Mouse (Mus musculus) embryonic facial prominence, embryonic 11.5 days (tissue): ENCODE data around the gene Gm47841. TPM values are rescaled to one million over a fixed set of nuclear protein-coding genes. Genes with fewer than 3 reads are reported as not detected.

ENCODE experiments used
- ATAC-seq: fragments of 200-750 bp; cut with Nextera tagmentation; replicated peaks from 2 replicates; pipeline ENCODE4 v1.8.0; 2017; ENCODE audit warnings: low read depth; ENCODE audit not compliant: insufficient number of reproducible peaks, low FRiP score, low TSS enrichment
- DNase-seq: peaks from one replicate; pipeline ENCODE4 v3.0.0-alpha.2; 2015; ENCODE audit warnings: low spot score
- H3K27ac ChIP-seq: fragments of 300-500 bp; sonication (generic); replicated peaks from 2 replicates; pipeline ENCODE4 v1.5.1; 2014; ENCODE audit warnings: mild to moderate bottlenecking, low read depth, low read length, control low read depth
- H3K27me3 ChIP-seq: fragments of 300-500 bp; sonication (generic); 2 replicates; pipeline ENCODE4 v1.6.1; 2014; ENCODE audit warnings: mild to moderate bottlenecking, low read length, moderate library complexity, mixed read lengths; ENCODE audit not compliant: control insufficient read depth, insufficient read depth
- H3K36me3 ChIP-seq: fragments of 300-500 bp; sonication (generic); replicated peaks from 2 replicates; pipeline ENCODE4 v1.6.1; 2014; ENCODE audit warnings: low read depth, mild to moderate bottlenecking, low read length, moderate library complexity, mixed read lengths; ENCODE audit not compliant: control insufficient read depth, insufficient read depth
- H3K4me1 ChIP-seq: fragments of 300-500 bp; sonication (generic); 2 replicates; pipeline ENCODE4 v1.6.1; 2014; ENCODE audit warnings: low read length, mixed read lengths; ENCODE audit not compliant: control insufficient read depth, insufficient read depth
- H3K4me2 ChIP-seq: fragments of 300-500 bp; sonication (generic); 2 replicates; pipeline ENCODE4 v1.6.1; 2014; ENCODE audit warnings: low read depth, mild to moderate bottlenecking, control low read depth, low read length, moderate library complexity
- H3K4me3 ChIP-seq: fragments of 300-500 bp; sonication (generic); 2 replicates; pipeline ENCODE4 v1.5.1; 2014; ENCODE audit warnings: low read depth, low read length, control low read depth
- H3K9ac ChIP-seq: fragments of 300-500 bp; sonication (generic); replicated peaks from 2 replicates; pipeline ENCODE4 v1.6.1; 2014; ENCODE audit warnings: mild to moderate bottlenecking, control low read depth, low read length
- H3K9me3 ChIP-seq: fragments of 300-500 bp; sonication (generic); replicated peaks from 2 replicates; pipeline ENCODE4 v1.6.1; 2016; ENCODE audit warnings: mild to moderate bottlenecking, low read length, inconsistent platforms, mixed read lengths; ENCODE audit not compliant: control insufficient read depth
- WGBS: fragments of 180-500 bp; shearing (Covaris S2); extraction: QIAGEN DNeasy Blood & Tissue Kit; methylation state at CpG from one replicate; pipeline ENCODE4 v1.1.7; 2014; 5-methylcytosine and 5-hydroxymethylcytosine counted together
- polyA plus RNA-seq: library from polyadenylated mRNA; unstranded; fragments of >200 nt; fragmentation: Nextera tagmentation; extraction: Ambion mirVana; gene quantifications from 2 replicates; pipeline ENCODE4 v1.2.1, GENCODE M21; 2014

Gm47841 gene
- polyA plus RNA-seq, 1 experiment from 2014 or later, result not detected

- ATAC-seq (peak; percentile 24), DNase-seq (peak; percentile 52)
- H3K27me3 ChIP-seq, result no peaks in the 10 kb centered on the region
- under 1% methylated on average over 54 of the region's 96 CpGs for WGBS
- peak within 1 kb of the TSS; percentile 98 for H3K4me3 ChIP-seq
- no peaks in the 10 kb centered on the region for H3K36me3 ChIP-seq
- peak within 1 kb of the TSS; percentile 94 for H3K27ac ChIP-seq
- no peaks in the 10 kb centered on the region for H3K9me3 ChIP-seq
- peak within 1 kb of the TSS; percentile 93 for H3K9ac ChIP-seq
- H3K4me2 ChIP-seq, result peak within 1 kb of the TSS; percentile 81
- H3K4me1 ChIP-seq, result peaks cover 26% of the 10 kb centered on the region
Measured at GRCm38 (mm10) chr15:101077813-101078730, 30.9 kb upstream of the Gm47841 start, which contains the start of gene Fignl2. TSS of gene Fignl2 (minus strand) at chr15:101078567.

DNA sequence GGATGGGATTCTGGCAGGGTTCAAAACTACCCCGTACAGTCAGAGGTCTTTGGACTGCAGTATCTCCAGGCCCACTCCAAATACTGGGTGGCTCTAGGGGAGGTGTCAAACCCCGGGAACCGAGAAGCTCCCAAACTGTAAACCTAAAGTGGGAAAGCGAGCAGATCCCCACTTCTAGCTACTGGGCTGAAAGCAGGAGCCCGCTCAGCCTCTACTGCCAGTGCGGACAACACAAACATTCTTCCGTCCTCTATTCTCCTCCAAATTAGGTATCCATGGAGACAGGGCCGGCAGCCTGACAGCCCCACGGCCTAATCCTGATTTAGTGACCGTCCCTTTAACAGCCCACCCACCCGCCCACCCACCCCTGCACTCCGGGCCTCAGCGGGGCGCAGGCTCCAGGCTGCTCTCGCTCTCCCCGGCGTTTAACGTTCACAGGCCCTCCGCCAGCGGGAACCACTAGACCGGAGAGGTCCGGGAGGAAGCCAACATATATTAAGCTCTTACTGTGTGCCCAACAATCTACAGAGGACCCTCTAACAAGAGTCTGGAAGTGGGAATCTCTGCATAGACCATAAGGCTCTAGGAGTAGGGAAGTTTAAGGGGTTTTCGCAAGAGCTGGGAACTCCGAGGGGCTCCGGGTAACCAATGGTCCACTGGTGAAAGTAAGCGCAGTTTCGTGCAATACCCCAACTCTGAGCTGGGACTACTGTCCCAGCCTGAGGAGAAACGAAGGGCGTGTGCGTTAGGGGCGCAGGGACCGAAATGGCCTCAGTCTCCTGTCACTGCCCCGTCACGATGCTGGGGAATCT, 30.0 kb upstream of the Gm47841 start:
- peak; percentile 0; the same call in 1 of the 2 replicates for ATAC-seq
- Histone ChIP-seq H3K9me3 (no peaks in the 10 kb centered on the region), H3K4me3 (peak overlapping the region; percentile 98), H3K4me1 (peaks cover 26% of the 10 kb centered on the region), H3K4me2 (peak overlapping the region; percentile 81), H3K9ac (peak overlapping the region; percentile 93), H3K36me3 (no peaks in the 10 kb centered on the region), H3K27ac (peak overlapping the region; percentile 94), H3K27me3 (no peaks in the 10 kb centered on the region)
- under 1% methylated on average over 34 of the region's 34 CpGs for WGBS
- DNase-seq, result peak; percentile 64

DNA sequence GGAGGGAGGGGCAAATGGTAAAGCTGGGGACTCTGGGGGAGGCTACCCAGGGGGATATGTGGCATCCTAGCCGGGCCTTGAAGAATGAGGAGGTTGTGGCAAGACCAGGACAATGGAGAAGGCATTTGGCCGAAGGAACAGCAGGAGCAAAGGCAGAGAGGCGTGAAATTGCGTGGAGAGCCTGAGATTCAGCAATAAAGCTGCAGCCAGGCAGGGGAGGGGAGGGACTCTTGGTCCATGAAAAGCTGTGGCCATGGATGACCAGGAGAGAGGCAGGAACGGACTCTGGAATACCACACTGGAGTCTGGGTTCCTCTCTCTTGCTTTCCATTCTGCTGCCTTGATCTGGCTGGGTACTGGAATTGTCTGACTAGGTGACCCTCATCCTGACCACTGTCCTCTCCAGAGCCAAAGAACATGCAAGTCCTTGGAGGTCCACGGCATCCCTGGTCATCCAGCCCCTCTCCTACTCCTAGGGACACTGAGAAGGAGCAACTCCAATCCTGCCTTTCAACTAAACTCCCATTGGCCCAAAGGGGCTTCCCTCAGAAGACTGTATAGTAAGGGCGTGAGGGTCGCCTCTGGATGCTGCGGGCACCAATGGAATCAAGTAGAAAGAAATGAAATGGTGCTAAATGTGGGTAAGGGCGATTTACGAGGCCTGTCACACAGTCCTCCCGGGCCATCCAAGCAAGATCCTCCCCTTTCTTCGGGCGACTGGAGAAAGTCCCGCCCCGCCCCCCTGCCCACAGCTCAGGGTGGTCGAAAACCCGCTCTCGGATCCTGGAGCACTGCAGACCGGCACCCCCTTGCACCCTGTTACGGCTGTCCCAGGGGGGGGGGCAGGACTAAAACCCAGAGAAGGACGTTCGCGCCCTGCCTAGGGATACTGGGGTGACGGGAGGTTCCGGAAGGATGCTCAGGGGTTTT, 29.1 kb upstream of the Gm47841 start:
- Histone ChIP-seq H3K27me3 (no peaks in the 10 kb centered on the region), H3K4me2 (peak overlapping the region; percentile 81), H3K4me3 (peak overlapping the region; percentile 98), H3K9me3 (no peaks in the 10 kb centered on the region), H3K36me3 (no peaks in the 10 kb centered on the region), H3K27ac (peak overlapping the region; percentile 10; the same call in 1 of the 2 replicates), H3K4me1 (peaks cover 22% of the 10 kb centered on the region), H3K9ac (peak overlapping the region; percentile 93)
- WGBS, result 2% methylated on average over 25 of the region's 26 CpGs
- ATAC-seq (0 out of 2 replicates have a peak, but pooled peaks have one; percentile 2), DNase-seq (peak; percentile 52)

- no peak for ATAC-seq
- Histone ChIP-seq H3K36me3 (no peaks in the 10 kb centered on the region), H3K9ac (peak overlapping the region; percentile 93; the same call in 1 of the 2 replicates), H3K4me2 (peak overlapping the region; percentile 81), H3K9me3 (no peaks in the 10 kb centered on the region), H3K27me3 (no peaks in the 10 kb centered on the region), H3K4me1 (peaks cover 24% of the 10 kb centered on the region), H3K27ac (peak overlapping the region; percentile 10; the same call in 1 of the 2 replicates), H3K4me3 (peak overlapping the region; percentile 98)
- WGBS, result 16% methylated on average over 5 of the region's 5 CpGs
- no peak for DNase-seq
Measured at GRCm38 (mm10) chr15:101075656-101076055, 28.5 kb upstream of the Gm47841 start.

DNA sequence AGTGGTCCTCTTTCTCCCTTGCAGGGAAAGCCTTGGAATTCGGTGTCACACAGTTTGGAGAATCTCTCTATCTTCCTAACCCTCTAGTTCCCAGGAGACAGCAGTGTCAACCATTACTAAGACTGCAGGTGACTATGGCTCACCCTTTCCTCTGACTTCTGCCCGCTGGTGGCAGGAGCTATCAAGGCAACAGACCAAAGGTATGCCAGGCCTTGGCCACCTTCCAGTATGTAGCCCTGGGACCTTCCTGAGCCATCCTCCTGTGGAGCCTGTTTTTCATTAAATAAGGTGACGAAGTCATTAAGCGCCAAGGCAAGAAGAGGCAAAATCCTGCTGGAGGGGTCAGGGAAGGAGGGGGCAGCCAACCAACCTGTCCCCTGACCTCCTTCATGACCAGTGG, 28.0 kb upstream of the Gm47841 start:
- peaks cover 28% of the 10 kb centered on the region for H3K4me1 ChIP-seq
- H3K9ac ChIP-seq, result no peak overlapping the region
- 44% methylated on average over 4 of the region's 4 CpGs for WGBS
- no peak overlapping the region; the same call in 1 of the 2 replicates for H3K4me2 ChIP-seq
- DNase-seq (no peak), ATAC-seq (no peak)
- no peaks in the 10 kb centered on the region for H3K36me3 ChIP-seq
- no peak overlapping the region for H3K27ac ChIP-seq
- no peaks in the 10 kb centered on the region for H3K9me3 ChIP-seq
- H3K4me3 ChIP-seq, result peak overlapping the region; percentile 98; the same call in 1 of the 2 replicates
- H3K27me3 ChIP-seq, result no peaks in the 10 kb centered on the region

DNA sequence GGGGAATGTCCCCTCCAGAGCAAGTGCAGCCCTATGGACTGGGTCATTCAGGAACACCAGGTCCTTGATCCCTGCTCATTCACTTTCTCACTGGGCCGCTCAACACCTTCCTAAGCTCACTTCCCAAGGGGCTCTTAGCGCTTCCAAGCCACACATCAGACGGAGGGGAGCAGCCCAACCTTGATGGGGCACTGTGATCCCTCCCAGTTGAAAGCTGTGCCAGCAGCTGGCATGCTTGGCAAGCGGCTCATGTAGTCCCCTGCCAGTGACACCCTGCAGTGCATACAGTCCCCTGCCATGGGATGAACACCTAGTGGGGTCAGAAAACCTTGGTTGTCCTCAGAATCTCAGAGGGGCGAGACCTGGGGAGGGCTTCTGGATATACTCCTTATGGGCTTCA, 26.9 kb upstream of the Gm47841 start:
- Histone ChIP-seq H3K9ac (no peak overlapping the region), H3K4me2 (no peak overlapping the region), H3K36me3 (no peaks in the 10 kb centered on the region), H3K9me3 (no peaks in the 10 kb centered on the region), H3K4me1 (peaks cover 30% of the 10 kb centered on the region), H3K27ac (no peak overlapping the region), H3K27me3 (no peaks in the 10 kb centered on the region), H3K4me3 (no peak overlapping the region)
- WGBS, result 82% methylated on average over 5 of the region's 5 CpGs
- ATAC-seq, result no peak
- no peak for DNase-seq

GRCm38 (mm10) chr15:101072736-101073135, 25.5 kb upstream of the Gm47841 start:
- no peak for ATAC-seq
- no peak for DNase-seq
- H3K4me3 ChIP-seq, result no peak overlapping the region
- no peak overlapping the region for H3K4me2 ChIP-seq
- H3K27me3 ChIP-seq, result no peaks in the 10 kb centered on the region
- no peak overlapping the region for H3K27ac ChIP-seq
- WGBS, result 58% methylated on average over 2 of the region's 2 CpGs
- no peaks in the 10 kb centered on the region for H3K9me3 ChIP-seq
- no peaks in the 10 kb centered on the region for H3K36me3 ChIP-seq
- H3K4me1 ChIP-seq, result peaks cover 27% of the 10 kb centered on the region
- H3K9ac ChIP-seq, result no peak overlapping the region
